Mouse (Mus musculus) lung, adult 2 months (tissue): ENCODE measurements around the gene Foxn3.

Source experiments
- CTCF ChIP-seq: fragments of 200-500 bp; IDR thresholded peaks from 2 replicates; pipeline ENCODE4 v1.5.1; 2011; ENCODE audit warnings: mild to moderate bottlenecking, low read length, control low read depth; ENCODE audit not compliant: insufficient read depth
- POLR2A ChIP-seq: fragments of 200-500 bp; IDR thresholded peaks from 2 replicates; pipeline ENCODE4 v1.6.1; 2011; ENCODE audit warnings: low read depth, mild to moderate bottlenecking, control low read depth, low read length, borderline replicate concordance; ENCODE audit errors: extremely low read depth

DNA sequence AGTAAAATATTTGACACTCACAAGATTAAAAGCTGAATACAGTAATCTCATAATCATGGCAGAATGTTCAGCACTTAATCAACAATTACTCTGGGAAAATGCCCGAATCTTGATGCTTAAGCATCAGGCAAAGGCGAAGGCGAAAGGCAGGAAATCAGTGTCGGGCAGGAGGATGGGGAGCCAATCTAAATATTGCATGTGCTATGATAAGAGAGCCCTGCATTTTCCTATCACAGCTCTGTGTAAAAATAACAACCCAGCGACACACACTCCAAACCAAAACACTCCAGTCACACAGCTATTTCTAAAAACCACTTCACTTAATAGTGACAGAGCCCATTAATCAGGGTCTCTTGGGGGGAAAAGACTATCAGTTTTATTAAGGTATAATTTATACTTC lies 305.8 kb downstream of the Foxn3 start:
- TF ChIP-seq POLR2A (no peak), CTCF (no peak)
